ENCODE assay signal across 20 mouse cellular contexts in the genomic region with DNA sequence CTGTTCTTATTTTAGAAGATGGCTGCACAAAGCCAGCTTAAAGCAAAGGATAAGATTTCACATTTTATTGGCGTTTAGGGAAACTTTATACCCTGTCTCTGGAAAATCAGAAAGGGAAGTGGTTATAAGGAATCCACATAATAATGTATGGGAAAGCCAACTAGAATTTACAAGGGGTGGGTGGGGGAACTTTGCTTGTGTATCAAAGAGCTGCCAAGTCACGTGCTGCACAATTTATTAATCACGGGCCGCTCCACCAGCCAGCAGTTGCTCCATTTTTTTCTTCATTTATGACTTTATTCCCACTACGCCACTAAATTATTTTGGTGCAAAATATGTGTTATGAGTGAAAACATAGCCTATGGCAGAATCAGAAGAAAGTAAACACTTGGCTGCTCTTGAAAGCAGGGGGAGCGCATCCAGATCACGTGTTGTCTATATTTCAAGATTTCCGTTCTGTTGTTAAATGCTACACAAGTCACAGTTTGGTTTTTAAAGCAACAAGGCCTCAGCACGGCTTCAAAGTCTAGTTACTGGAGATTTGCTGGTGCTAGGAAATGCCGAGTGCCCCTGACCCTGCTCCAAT.
DNase-seq lines count a peak whose midpoint lies in the region; ATAC-seq and TF ChIP-seq lines count a peak whose summit lies in the region.
"Had no signal": no experiment of that assay in that cellular context is flagged by ENCODE, and none has a peak within 500 bp of the region (broad histone marks: within the 10 kb centered on the region; RNA-seq: fewer than 3 reads in every experiment).

No protein-coding gene starts in this region.

- no peak for TF ChIP-seq CTCF in hindbrain, postnatal 0 days (IDR thresholded peaks at IDR 0.05; ENCODE audit: low read depth)
- no peak for TF ChIP-seq CTCF in lung, embryonic 14.5 days (IDR thresholded peaks at IDR 0.05; ENCODE audit: low read depth)

- no peak overlapping the region for H3K4me2 ChIP-seq in hindbrain, postnatal 0 days (ENCODE audit: low read depth, low read length)
- H3K4me2 ChIP-seq in lung, embryonic 14.5 days = no peak overlapping the region
- H3K4me2 ChIP-seq: hindbrain, embryonic 15.5 days; neural tube, embryonic 15.5 days had no signal

- no peak overlapping the region for H3K27ac ChIP-seq in hindbrain, embryonic 10.5 days
- no peak overlapping the region for H3K27ac ChIP-seq in hindbrain, postnatal 0 days
- H3K27ac ChIP-seq in lung, embryonic 14.5 days (ENCODE audit: low read depth) = no peak overlapping the region
- H3K27ac ChIP-seq: hindbrain, embryonic 15.5 days; liver, embryonic 14.5 days; neural tube, embryonic 15.5 days had no signal

- no peaks in the 10 kb centered on the region for H3K9me3 ChIP-seq in hindbrain, embryonic 10.5 days
- no peaks in the 10 kb centered on the region for H3K9me3 ChIP-seq in hindbrain, postnatal 0 days (ENCODE audit: low read length)
- H3K9me3 ChIP-seq in lung, embryonic 14.5 days (ENCODE audit: low read depth, low read length) = no peaks in the 10 kb centered on the region
- H3K9me3 ChIP-seq: hindbrain, embryonic 15.5 days; megakaryocyte, embryonic 14.5 days; neural tube, embryonic 15.5 days had no signal

- no peak overlapping the region for H3K9ac ChIP-seq in hindbrain, postnatal 0 days (replicated peaks; ENCODE audit: low read length)
- H3K9ac ChIP-seq in lung, embryonic 14.5 days = no peak overlapping the region
- H3K9ac ChIP-seq: hindbrain, embryonic 15.5 days; liver, embryonic 14.5 days; neural tube, embryonic 15.5 days had no signal

- H3K36me3 ChIP-seq in hindbrain, embryonic 10.5 days = no peaks in the 10 kb centered on the region
- H3K36me3 ChIP-seq in hindbrain, postnatal 0 days (ENCODE audit: insufficient read depth, low read length) = no peaks in the 10 kb centered on the region
- no peaks in the 10 kb centered on the region for H3K36me3 ChIP-seq in lung, embryonic 14.5 days (ENCODE audit: insufficient read depth)
- H3K36me3 ChIP-seq: hindbrain, embryonic 15.5 days; neural tube, embryonic 15.5 days had no signal

- no peak for ATAC-seq in hindbrain, postnatal 0 days
- ATAC-seq in lung, embryonic 14.5 days (ENCODE audit: insufficient read depth) = peak; percentile 41; the same call in 1 of the 2 replicates
- ATAC-seq: intestine, embryonic 16.5 days had no signal

- H3K4me1 ChIP-seq in hindbrain, embryonic 10.5 days (replicated peaks) = no peaks in the 10 kb centered on the region
- H3K4me1 ChIP-seq in hindbrain, postnatal 0 days (ENCODE audit: insufficient read depth, low read length) = no peaks in the 10 kb centered on the region
- no peaks in the 10 kb centered on the region for H3K4me1 ChIP-seq in lung, embryonic 14.5 days (ENCODE audit: insufficient read depth)
- H3K4me1 ChIP-seq: hindbrain, embryonic 15.5 days; megakaryocyte, embryonic 14.5 days; neural tube, embryonic 15.5 days had no signal

- no peak overlapping the region for H3K4me3 ChIP-seq in hindbrain, embryonic 10.5 days
- H3K4me3 ChIP-seq in hindbrain, postnatal 0 days (ENCODE audit: low read length) = no peak overlapping the region
- no peak overlapping the region for H3K4me3 ChIP-seq in lung, embryonic 14.5 days (ENCODE audit: low read depth, low read length)
- H3K4me3 ChIP-seq: hindbrain, embryonic 15.5 days; megakaryocyte, embryonic 14.5 days; neural tube, embryonic 15.5 days had no signal

- 78% methylated on average over 10 of the region's 10 CpGs for WGBS in hindbrain, embryonic 10.5 days
- 83% methylated on average over 10 of the region's 10 CpGs for WGBS in hindbrain, postnatal 0 days
- 48% methylated on average over 10 of the region's 10 CpGs for WGBS in lung, embryonic 14.5 days

- DNase-seq in hindbrain, embryonic 10.5 days (ENCODE audit: low spot score) = peak; percentile 10
- no peak for DNase-seq in hindbrain, postnatal 0 days (ENCODE audit: low spot score)
- peak; percentile 38 for DNase-seq in lung, embryonic 14.5 days
- DNase-seq in lung, postnatal 36 days = no peak
- peak; percentile 34 to 42 for DNase-seq in kidney, postnatal 4 days
- DNase-seq in cerebellum, adult 18-20 months = no peak
- DNase-seq in spleen, adult 18-20 months = no peak
- DNase-seq: B cell, adult 2 months; cerebellum, adult 9-11 months; gastrocnemius, postnatal 14 days; heart, adult 18-20 months; heart, postnatal 36 days; left cerebral cortex, postnatal 4 days; midbrain, embryonic 14.5 days; thymus, postnatal 36 days had no signal

- no peaks in the 10 kb centered on the region for H3K27me3 ChIP-seq in hindbrain, embryonic 10.5 days (ENCODE audit: insufficient read depth, poor library complexity, severe bottlenecking)
- no peaks in the 10 kb centered on the region for H3K27me3 ChIP-seq in hindbrain, postnatal 0 days (ENCODE audit: insufficient read depth, low read length)
- no peaks in the 10 kb centered on the region for H3K27me3 ChIP-seq in lung, embryonic 14.5 days (ENCODE audit: insufficient read depth, low read length)
- H3K27me3 ChIP-seq: hindbrain, embryonic 15.5 days; megakaryocyte, embryonic 14.5 days; neural tube, embryonic 15.5 days had no signal

Comparison
In these comparisons a context has a peak if more than half of its experiments do, and no peak if none do; other contexts are left out.
1. DNase-seq: peak in hindbrain, embryonic 10.5 days (single experiment), lung, embryonic 14.5 days (single experiment) and kidney, postnatal 4 days (2 of 2); none in hindbrain, postnatal 0 days (single experiment), lung, postnatal 36 days (single experiment), cerebellum, adult 18-20 months (0 of 2) and spleen, adult 18-20 months (0 of 2).